Mouse (Mus musculus) myocyte (in vitro differentiated cells): ENCODE results near the gene Zfp26. TPM values are rescaled to one million over a fixed set of nuclear protein-coding genes. Genes with fewer than 3 reads are reported as not detected.

Source experiments
- H3K27me3 ChIP-seq: one replicate; pipeline ENCODE4 v1.6.1; 2011; ENCODE audit not compliant: control insufficient read depth, insufficient read depth, insufficient read length
- H3K36me3 ChIP-seq: one replicate; pipeline ENCODE4 v1.6.1; 2011; ENCODE audit not compliant: control insufficient read depth, insufficient read depth
- H3K4me2 ChIP-seq: one replicate; pipeline ENCODE4 v1.6.1; 2011; ENCODE audit warnings: low read depth, control low read depth
- H3K4me3 ChIP-seq: one replicate; pipeline ENCODE4 v1.5.1; 2011; ENCODE audit warnings: mild to moderate bottlenecking, control low read depth, moderate library complexity
- H3K79me2 ChIP-seq: one replicate; pipeline ENCODE4 v1.6.1; 2011; ENCODE audit not compliant: control insufficient read depth, insufficient read depth
- H3ac ChIP-seq: one replicate; pipeline ENCODE4 v1.6.1; 2011; ENCODE audit not compliant: control insufficient read depth, insufficient read length
- CEBPB ChIP-seq: IDR thresholded peaks from 2 replicates; pipeline ENCODE4 v1.6.1; 2011; ENCODE audit warnings: mild to moderate bottlenecking, moderate library complexity; ENCODE audit not compliant: poor library complexity, insufficient read depth, severe bottlenecking
- E2F4 ChIP-seq: IDR thresholded peaks from one replicate; pipeline ENCODE4 v1.6.1; 2011; ENCODE audit warnings: mild to moderate bottlenecking, control low read depth, moderate library complexity; ENCODE audit not compliant: insufficient read depth
- MAX ChIP-seq: IDR thresholded peaks from one replicate; pipeline ENCODE4 v1.6.1; 2011; ENCODE audit warnings: low read depth, mild to moderate bottlenecking, control low read depth
- MYOD1 ChIP-seq, 3 experiments: IDR thresholded peaks; one replicate each; pipeline ENCODE4 v1.6.1; 2011; ENCODE audit warnings: control low read depth in 2 of 3, low read depth in 2 of 3, mild to moderate bottlenecking in 2 of 3, moderate library complexity in 1 of 3; ENCODE audit not compliant: insufficient read length in 2 of 3, control insufficient read depth in 1 of 3
- MYOG ChIP-seq, 3 experiments: IDR thresholded peaks; one replicate each; pipeline ENCODE4 v1.6.1; 2011; ENCODE audit warnings: control low read depth in 2 of 3, low read depth in 2 of 3, mild to moderate bottlenecking in 2 of 3; ENCODE audit not compliant: insufficient read length in 2 of 3, control insufficient read depth in 1 of 3, insufficient read depth in 1 of 3
- POLR2A ChIP-seq: IDR thresholded peaks from one replicate; pipeline ENCODE4 v1.6.1; 2011; ENCODE audit warnings: low read depth, mild to moderate bottlenecking, control low read depth, moderate library complexity; ENCODE audit not compliant: insufficient read length
- POLR2AphosphoS2 ChIP-seq: IDR thresholded peaks from one replicate; pipeline ENCODE4 v1.6.1; 2011; ENCODE audit warnings: low read depth, control low read depth; ENCODE audit not compliant: insufficient read length
- REST ChIP-seq: IDR thresholded peaks from one replicate; pipeline ENCODE4 v1.6.1; 2011; ENCODE audit warnings: mild to moderate bottlenecking, control low read depth, moderate library complexity; ENCODE audit not compliant: insufficient read depth, insufficient read length
- SRF ChIP-seq: IDR thresholded peaks from one replicate; pipeline ENCODE4 v1.6.1; 2011; ENCODE audit warnings: low read depth; ENCODE audit not compliant: control insufficient read depth, insufficient read length
- TCF12 ChIP-seq: IDR thresholded peaks from one replicate; pipeline ENCODE4 v1.6.1; 2011; ENCODE audit warnings: mild to moderate bottlenecking, control low read depth; ENCODE audit not compliant: poor library complexity, insufficient read depth, severe bottlenecking
- TCF3 ChIP-seq: IDR thresholded peaks from one replicate; pipeline ENCODE4 v1.6.1; 2011; ENCODE audit warnings: low read depth, control low read depth; ENCODE audit not compliant: insufficient read length
- USF1 ChIP-seq: IDR thresholded peaks from one replicate; pipeline ENCODE4 v1.6.1; 2011; ENCODE audit warnings: low read depth, mild to moderate bottlenecking, control low read depth, moderate library complexity
- polyA plus RNA-seq: library from polyadenylated mRNA; unstranded; fragments of >200 nt; fragmentation: generic; extraction: Trizol; gene quantifications from one replicate; pipeline ENCODE4 v1.2.1, GENCODE M21; 2012; ENCODE audit warnings: missing spikeins

Gene Zfp26
- polyA plus RNA-seq, 1 experiment, result 2.0 TPM

- Histone ChIP-seq H3K27me3 (no peaks in the 10 kb centered on the region), H3K36me3 (peaks cover 23% of the 10 kb centered on the region), H3ac (no peak overlapping the region), H3K4me2 (no peak overlapping the region), H3K4me3 (no peak overlapping the region), H3K79me2 (no peaks in the 10 kb centered on the region)
- TF ChIP-seq POLR2AphosphoS2 (no peak), MYOG (IDR thresholded peaks at IDR 0.05; ENCODE audit: control insufficient read depth in 1 of 3, insufficient read depth in 1 of 3, insufficient read length in 2 of 3, low read depth in 2 of 3) (no peak), CEBPB (no peak), POLR2A (no peak), TCF3 (no peak), E2F4 (no peak), USF1 (no peak), SRF (no peak), MYOD1 (IDR thresholded peaks at IDR 0.05; ENCODE audit: control insufficient read depth in 1 of 3, insufficient read length in 2 of 3, low read depth in 2 of 3) (no peak), TCF12 (no peak), REST (no peak), MAX (no peak)
Observed at GRCm38 (mm10) chr9:20466761-20467442, 6.9 kb upstream of the Zfp26 start.

DNA sequence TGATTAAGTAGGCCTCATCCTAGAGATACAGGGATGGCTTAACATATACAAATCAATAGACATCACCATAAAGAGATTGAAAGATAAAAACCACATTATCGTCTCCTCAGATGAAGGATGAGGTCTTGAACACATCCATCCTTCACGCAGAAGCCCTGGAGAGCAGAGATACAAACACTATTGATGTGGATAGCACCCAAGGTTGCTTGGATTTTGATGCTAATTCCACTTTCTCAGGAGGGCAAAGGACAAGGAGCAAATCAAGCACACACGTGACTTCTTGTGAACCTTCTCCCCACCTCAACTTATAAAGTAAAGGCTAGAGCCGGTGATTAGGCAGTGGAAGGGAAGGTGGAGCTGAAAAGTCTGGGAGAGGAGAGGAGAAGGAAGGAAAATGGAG, 6.3 kb downstream of the Zfp26 start:
- H3K4me3 ChIP-seq, result no peak overlapping the region
- no peaks in the 10 kb centered on the region for H3K27me3 ChIP-seq

GRCm38 (mm10) chr9:20451493-20451892, 8.5 kb downstream of the Zfp26 start:
- Histone ChIP-seq H3K4me3 (no peak overlapping the region), H3K27me3 (no peaks in the 10 kb centered on the region), H3K36me3 (peaks cover 40% of the 10 kb centered on the region), H3K4me2 (no peak overlapping the region), H3K79me2 (peaks cover 70% of the 10 kb centered on the region), H3ac (no peak overlapping the region)
- TF ChIP-seq REST, result no peak
- no peak for TF ChIP-seq MYOD1 (IDR thresholded peaks at IDR 0.05; ENCODE audit: control insufficient read depth in 1 of 3, insufficient read length in 2 of 3, low read depth in 2 of 3)
- no peak for TF ChIP-seq SRF
- no peak for TF ChIP-seq MYOG (IDR thresholded peaks at IDR 0.05; ENCODE audit: control insufficient read depth in 1 of 3, insufficient read depth in 1 of 3, insufficient read length in 2 of 3, low read depth in 2 of 3)
- TF ChIP-seq E2F4, result no peak
- TF ChIP-seq MAX, result no peak
- TF ChIP-seq TCF3, result no peak
- TF ChIP-seq USF1, result no peak
- no peak for TF ChIP-seq POLR2A
- TF ChIP-seq TCF12, result no peak
- TF ChIP-seq CEBPB, result no peak

More for the DNA sequence above, 6.3 kb downstream of the Zfp26 start:
- Histone ChIP-seq H3K36me3 (peaks cover 46% of the 10 kb centered on the region), H3K79me2 (peaks cover 80% of the 10 kb centered on the region), H3K4me2 (no peak overlapping the region), H3ac (no peak overlapping the region)
- TF ChIP-seq POLR2A (no peak), REST (no peak), TCF12 (no peak), POLR2AphosphoS2 (no peak)

DNA sequence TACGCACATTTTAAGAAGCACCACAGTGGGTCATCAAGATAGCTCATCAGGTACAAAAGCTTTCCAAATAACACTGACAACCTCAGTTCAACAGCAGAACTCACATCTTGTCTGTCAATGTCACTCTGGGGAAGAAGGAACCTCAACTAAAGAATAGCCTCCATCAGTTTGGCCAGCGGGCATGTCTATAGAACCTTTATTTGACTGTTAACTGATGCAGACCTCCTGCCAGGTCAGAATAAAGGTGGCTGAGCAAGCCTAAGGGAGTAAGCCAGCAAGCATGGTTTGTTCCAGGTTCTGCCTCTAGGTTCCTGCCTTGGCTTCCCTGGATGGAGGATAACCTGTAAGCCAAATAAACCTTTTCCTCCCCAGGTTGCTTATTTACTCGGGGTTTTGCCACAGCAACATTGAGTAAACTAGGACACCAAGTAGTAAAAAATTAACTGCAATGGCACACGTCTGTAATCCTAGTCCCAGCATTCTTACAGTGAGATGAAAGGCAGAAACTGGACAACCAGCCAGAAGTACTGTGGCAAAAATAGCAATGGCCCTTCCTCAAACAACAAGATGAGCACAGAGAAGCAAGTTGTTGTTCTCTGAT, 16.7 kb downstream of the Zfp26 start:
- Histone ChIP-seq H3K4me3 (no peak overlapping the region), H3K4me2 (no peak overlapping the region), H3K27me3 (no peaks in the 10 kb centered on the region), H3ac (no peak overlapping the region), H3K36me3 (peaks cover 68% of the 10 kb centered on the region), H3K79me2 (peaks cover 8% of the 10 kb centered on the region)
- no peak for TF ChIP-seq POLR2AphosphoS2
- TF ChIP-seq MAX, result no peak
- TF ChIP-seq POLR2A, result no peak
- no peak for TF ChIP-seq TCF3
- no peak for TF ChIP-seq MYOD1 (IDR thresholded peaks at IDR 0.05; ENCODE audit: control insufficient read depth in 1 of 3, insufficient read length in 2 of 3, low read depth in 2 of 3)
- TF ChIP-seq TCF12, result no peak
- no peak for TF ChIP-seq MYOG (IDR thresholded peaks at IDR 0.05; ENCODE audit: control insufficient read depth in 1 of 3, insufficient read depth in 1 of 3, insufficient read length in 2 of 3, low read depth in 2 of 3)
- TF ChIP-seq USF1, result no peak
- no peak for TF ChIP-seq E2F4
- TF ChIP-seq SRF, result no peak
- no peak for TF ChIP-seq REST
- no peak for TF ChIP-seq CEBPB
